Mouse (Mus musculus) hindbrain, embryonic 12.5 days (tissue): ENCODE measurements around the gene Trim50. TPM values are rescaled to one million over a fixed set of nuclear protein-coding genes. Genes with fewer than 3 reads are reported as not detected.

Experiments used
- ATAC-seq: fragments of 200-750 bp; cut with Nextera tagmentation; 2 replicates; pipeline ENCODE4 v1.8.0; 2017; ENCODE audit warnings: moderate TSS enrichment; ENCODE audit not compliant: low FRiP score
- H3K27ac ChIP-seq: fragments of 300-500 bp; sonication (generic); 2 replicates; pipeline ENCODE4 v1.5.1; 2016; ENCODE audit warnings: mild to moderate bottlenecking
- H3K27me3 ChIP-seq: fragments of 300-500 bp; sonication (generic); 2 replicates; pipeline ENCODE4 v1.6.1; 2016; ENCODE audit warnings: mild to moderate bottlenecking
- H3K36me3 ChIP-seq: fragments of 300-500 bp; sonication (generic); 2 replicates; pipeline ENCODE4 v1.6.1; 2016; ENCODE audit warnings: mild to moderate bottlenecking
- H3K4me1 ChIP-seq: fragments of 300-500 bp; sonication (generic); 2 replicates; pipeline ENCODE4 v1.6.1; 2016
- H3K4me2 ChIP-seq: fragments of 300-500 bp; sonication (generic); replicated peaks from 2 replicates; pipeline ENCODE4 v1.6.1; 2016; ENCODE audit warnings: mild to moderate bottlenecking
- H3K4me3 ChIP-seq: fragments of 300-500 bp; sonication (generic); 2 replicates; pipeline ENCODE4 v1.5.1; 2016; ENCODE audit warnings: mild to moderate bottlenecking
- H3K9ac ChIP-seq: fragments of 300-500 bp; sonication (generic); 2 replicates; pipeline ENCODE4 v1.6.1; 2016; ENCODE audit warnings: mild to moderate bottlenecking, moderate library complexity
- H3K9me3 ChIP-seq: fragments of 300-500 bp; sonication (generic); replicated peaks from 2 replicates; pipeline ENCODE4 v1.6.1; 2016; ENCODE audit warnings: mild to moderate bottlenecking
- WGBS: fragments of 180-500 bp; shearing (Covaris S2); methylation state at CpG from one replicate; pipeline ENCODE4 v1.1.7; 2016; 5-methylcytosine and 5-hydroxymethylcytosine counted together
- microRNA-seq: library from miRNA; unstranded; fragments of <30 nt; microRNA quantifications from one replicate; pipeline ENCODE4, GENCODE M21; 2017
- polyA plus RNA-seq: library from polyadenylated mRNA; unstranded; fragments of >200 nt; fragmentation: Nextera tagmentation; extraction: Ambion mirVana; gene quantifications from 2 replicates; pipeline ENCODE4 v1.2.1, GENCODE M21; 2016

Gene Trim50
- polyA plus RNA-seq, 1 experiment from 2014 or later = not detected

GRCm38 (mm10) chr5:135404623-135405022, 51.5 kb downstream of the Trim50 start:
- 36% methylated on average over 20 of the region's 20 CpGs for WGBS
- Histone ChIP-seq H3K36me3 (peaks cover 6% of the 10 kb centered on the region), H3K9ac (no peak overlapping the region), H3K4me2 (no peak overlapping the region), H3K27me3 (no peaks in the 10 kb centered on the region), H3K4me1 (no peaks in the 10 kb centered on the region), H3K9me3 (no peaks in the 10 kb centered on the region), H3K27ac (no peak overlapping the region), H3K4me3 (no peak overlapping the region)
- ATAC-seq = peak; percentile 54

- no peaks in the 10 kb centered on the region for H3K27me3 ChIP-seq
- H3K9ac ChIP-seq = no peak overlapping the region
- 88% methylated on average over 9 of the region's 9 CpGs for WGBS
- H3K27ac ChIP-seq = no peak overlapping the region
- no peaks in the 10 kb centered on the region for H3K9me3 ChIP-seq
- no peaks in the 10 kb centered on the region for H3K4me1 ChIP-seq
- H3K36me3 ChIP-seq = peaks cover 14% of the 10 kb centered on the region
- H3K4me2 ChIP-seq = no peak overlapping the region
- H3K4me3 ChIP-seq = no peak overlapping the region
- ATAC-seq = no peak
These were observed 52.3 kb downstream of the Trim50 start for GRCm38 (mm10) chr5:135405437-135405836.

- Histone ChIP-seq H3K27ac (no peak overlapping the region), H3K27me3 (no peaks in the 10 kb centered on the region), H3K9me3 (no peaks in the 10 kb centered on the region), H3K4me2 (no peak overlapping the region), H3K36me3 (peaks cover 36% of the 10 kb centered on the region), H3K4me1 (no peaks in the 10 kb centered on the region), H3K4me3 (no peak overlapping the region), H3K9ac (no peak overlapping the region)
- ATAC-seq = no peak
- 91% methylated on average over 4 of the region's 4 CpGs for WGBS
These were observed 55.0 kb downstream of the Trim50 start for GRCm38 (mm10) chr5:135408114-135408513.

GRCm38 (mm10) chr5:135410266-135410665, 57.2 kb downstream of the Trim50 start:
- Histone ChIP-seq H3K4me1 (no peaks in the 10 kb centered on the region), H3K9me3 (no peaks in the 10 kb centered on the region), H3K36me3 (peaks cover 56% of the 10 kb centered on the region), H3K9ac (no peak overlapping the region), H3K27ac (no peak overlapping the region), H3K27me3 (no peaks in the 10 kb centered on the region), H3K4me3 (no peak overlapping the region), H3K4me2 (no peak overlapping the region)
- 89% methylated on average over 9 of the region's 9 CpGs for WGBS
- ATAC-seq = no peak

Small RNA genes within 50 kb of the gene (microRNA-seq; reads per million reads assigned to microRNA genes)
- gene Mir7033 = 1.4 reads per million

Other genes starting within 250 kb of the Trim50 start
- 26.9 and 27.2 TPM in 2 replicates for gene Tbl2, start 203.6 kb upstream of the Trim50 start, polyA plus RNA-seq
- 45.1 and 45.9 TPM in 2 replicates for gene Bcl7b, start 185.0 kb upstream of the Trim50 start, polyA plus RNA-seq
- 63.6 and 63.7 TPM in 2 replicates for gene Baz1b, start 166.0 kb upstream of the Trim50 start, polyA plus RNA-seq
- 16.0 and 16.2 TPM in 2 replicates for gene Fzd9, start 102.1 kb upstream of the Trim50 start, polyA plus RNA-seq
- gene Fkbp6, start 3.3 kb upstream of the Trim50 start, polyA plus RNA-seq = not detected in 2 replicates
- 28.5 and 36.1 TPM in 2 replicates for gene Nsun5, start 16.7 kb downstream of the Trim50 start, polyA plus RNA-seq
- gene Pom121, start 41.3 kb downstream of the Trim50 start, polyA plus RNA-seq = 20.0 and 21.7 TPM in 2 replicates
- gene Hip1, start 191.8 kb downstream of the Trim50 start, polyA plus RNA-seq = 67.8 and 68.0 TPM in 2 replicates
- not detected in 2 replicates for gene Ccl26, start 210.3 kb downstream of the Trim50 start, polyA plus RNA-seq
- 2.0 and 3.1 TPM in 2 replicates for gene Ccl24, start 219.8 kb downstream of the Trim50 start, polyA plus RNA-seq